Mouse (Mus musculus): ENCODE results near the gene Pold1. TPM values are rescaled to one million over a fixed set of nuclear protein-coding genes. Genes with fewer than 3 reads are reported as not detected.
A peak's percentile ranks its signal among the peaks of the same experiment; 100 is the strongest.

Gene Pold1
- total RNA-seq, 1 experiment from 2014 or later: 57.7 TPM

GRCm38 (mm10) chr7:44485572-44486195 is 63.0 kb downstream of the Pold1 start:
- no peak for ATAC-seq (replicated peaks in 1 of 2; ENCODE audit: insufficient read depth in 1 of 2, low FRiP score in 2 of 2, low TSS enrichment in 1 of 2, low read depth in 1 of 2, poor library complexity in 2 of 2, severe bottlenecking in 2 of 2)

DNA sequence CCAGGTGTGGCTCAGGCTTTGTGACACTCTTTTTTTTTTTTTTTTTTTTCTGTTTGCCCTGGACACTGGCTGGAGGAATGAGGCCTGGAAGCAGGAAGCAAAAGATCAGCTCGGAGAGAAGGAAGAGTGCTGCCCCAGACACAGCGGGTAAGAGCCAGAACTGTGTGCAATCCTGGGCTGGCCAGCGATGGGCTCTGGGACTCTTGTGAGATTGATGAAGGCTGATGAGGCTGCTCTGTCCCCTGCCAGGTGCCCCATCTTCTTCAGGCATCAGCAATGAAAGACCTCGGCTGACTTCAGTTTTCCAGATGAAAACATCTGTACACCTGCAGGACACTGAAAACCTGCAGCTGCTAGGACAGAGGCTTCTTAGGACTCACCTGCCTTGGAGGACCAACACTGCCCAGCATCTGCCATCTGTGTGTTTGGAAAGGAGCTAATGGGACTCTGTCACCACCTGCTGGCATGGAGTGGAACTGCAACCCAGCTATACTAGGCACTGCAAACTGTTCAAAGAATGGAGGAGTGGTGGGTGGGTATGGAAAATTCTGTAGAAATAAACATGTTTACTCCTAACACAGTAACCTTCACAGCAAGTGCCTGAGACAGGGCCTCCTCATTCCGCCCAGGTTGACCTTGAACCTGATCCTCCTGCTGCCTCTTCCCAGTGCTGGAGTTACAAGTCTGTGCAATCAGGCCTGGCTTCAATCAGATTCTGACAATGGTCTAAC is 63.6 kb downstream of the Pold1 start:
- peak; percentile 72 to 73 for ATAC-seq (replicated peaks in 1 of 2; ENCODE audit: insufficient read depth in 1 of 2, low FRiP score in 2 of 2, low TSS enrichment in 1 of 2, low read depth in 1 of 2, poor library complexity in 2 of 2, severe bottlenecking in 2 of 2)

DNA sequence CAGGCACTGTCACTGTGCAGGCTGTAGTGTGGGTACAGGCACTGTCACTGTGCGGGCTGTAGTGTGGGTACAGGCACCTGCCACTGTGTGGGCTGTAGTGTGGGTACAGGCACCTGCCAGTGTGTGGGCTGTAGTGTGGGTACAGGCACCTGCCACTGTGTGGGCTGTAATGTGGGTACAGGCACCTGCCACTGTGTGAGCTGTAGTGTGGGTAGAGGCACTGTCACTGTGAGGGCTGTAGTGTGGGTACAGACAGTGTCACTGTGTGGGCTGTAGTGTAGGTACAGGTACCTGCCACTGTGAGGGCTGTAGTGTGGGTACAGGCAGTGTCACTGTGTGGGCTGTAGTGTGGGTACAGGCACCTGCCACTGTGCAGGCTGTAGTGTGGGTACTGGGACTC is 64.5 kb downstream of the Pold1 start:
- no peak for ATAC-seq (replicated peaks in 1 of 2; ENCODE audit: insufficient read depth in 1 of 2, low FRiP score in 2 of 2, low TSS enrichment in 1 of 2, low read depth in 1 of 2, poor library complexity in 2 of 2, severe bottlenecking in 2 of 2)

GRCm38 (mm10) chr7:44482836-44483435 is 65.7 kb downstream of the Pold1 start:
- ATAC-seq (replicated peaks in 1 of 2; ENCODE audit: insufficient read depth in 1 of 2, low FRiP score in 2 of 2, low TSS enrichment in 1 of 2, low read depth in 1 of 2, poor library complexity in 2 of 2, severe bottlenecking in 2 of 2): no peak

Other genes with a start within 250 kb of the Pold1 start
- 1.5 and 4.2 TPM in 2 replicates for gene Clec11a, start 241.9 kb downstream of the Pold1 start, total RNA-seq (2017)
- gene Shank1, start 238.6 kb downstream of the Pold1 start, total RNA-seq (2017): not detected in 2 replicates
- gene Syt3, start 164.7 kb downstream of the Pold1 start, total RNA-seq (2017): 0.79 and 1.8 TPM in 2 replicates
- 1.9 TPM in 1 of 2 replicates, not detected in the other for gene 1700008O03Rik, start 163.0 kb downstream of the Pold1 start, total RNA-seq (2017)
- not detected in 2 replicates for gene Lrrc4b, start 119.8 kb downstream of the Pold1 start, total RNA-seq (2017)
- gene Aspdh, start 83.5 kb downstream of the Pold1 start, total RNA-seq (2017): not detected in 2 replicates
- 19.0 and 20.4 TPM in 2 replicates for gene Josd2, start 80.9 kb downstream of the Pold1 start, total RNA-seq (2017)
- 30.3 and 44.3 TPM in 2 replicates for gene Emc10, start 52.3 kb downstream of the Pold1 start, total RNA-seq (2017)
- gene Fam71e1, start 52.3 kb downstream of the Pold1 start, total RNA-seq (2017): 17.6 TPM in 1 of 2 replicates, not detected in the other
- gene Mybpc2, start 24.2 kb downstream of the Pold1 start, total RNA-seq (2017): not detected in 2 replicates
- 0.25 TPM in 1 of 2 replicates, not detected in the other for gene Spib, start 16.8 kb downstream of the Pold1 start, total RNA-seq (2017)
- gene Nr1h2, start 5.1 kb upstream of the Pold1 start, total RNA-seq (2017): 80.0 and 105 TPM in 2 replicates
- gene Napsa, start 23.5 kb upstream of the Pold1 start, total RNA-seq (2017): 55.1 and 74.2 TPM in 2 replicates
- gene Kcnc3, start 41.8 kb upstream of the Pold1 start, total RNA-seq (2017): 0.50 TPM in 1 of 2 replicates, not detected in the other
- 0.10 and 0.38 TPM in 2 replicates for gene Myh14, start 122.0 kb upstream of the Pold1 start, total RNA-seq (2017)
- not detected in 2 replicates for gene Izumo2, start 159.9 kb upstream of the Pold1 start, total RNA-seq (2017)
- gene Vrk3, start 199.6 kb upstream of the Pold1 start, total RNA-seq (2017): 67.1 and 70.6 TPM in 2 replicates
- gene Zfp473, start 202.2 kb upstream of the Pold1 start, total RNA-seq (2017): 3.5 and 3.9 TPM in 2 replicates

Data from hematopoietic stem cell, adult 5-6 weeks (primary cell).